Mouse (Mus musculus): ENCODE results near the gene Sash1. TPM values are rescaled to one million over a fixed set of nuclear protein-coding genes. Genes with fewer than 3 reads are reported as not detected.

The Sash1 gene
- total RNA-seq, 2 experiments from 2014 or later: 92.0 to 101 TPM

DNA sequence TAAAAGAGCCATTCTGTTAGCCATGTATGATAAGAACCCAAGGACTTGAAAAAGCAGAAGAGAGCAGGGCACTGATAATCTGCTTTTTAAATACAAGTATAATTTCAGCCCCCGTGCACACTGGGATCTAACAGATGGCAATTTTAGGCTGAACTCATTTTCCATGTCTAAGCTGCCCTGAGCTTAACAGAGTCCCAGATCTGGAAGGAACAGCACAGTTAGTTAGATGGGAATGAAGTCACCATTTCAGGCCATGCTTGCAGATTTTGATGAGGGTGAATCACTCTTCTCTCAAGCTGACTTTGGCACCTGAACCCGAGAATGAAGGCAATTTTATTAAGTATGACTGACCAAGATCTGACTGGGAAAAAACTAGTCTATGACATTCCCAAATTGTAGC lies 28.9 kb downstream of the Sash1 start:
- DNase-seq (ENCODE audit: low spot score in 2 of 2): no peak

DNA sequence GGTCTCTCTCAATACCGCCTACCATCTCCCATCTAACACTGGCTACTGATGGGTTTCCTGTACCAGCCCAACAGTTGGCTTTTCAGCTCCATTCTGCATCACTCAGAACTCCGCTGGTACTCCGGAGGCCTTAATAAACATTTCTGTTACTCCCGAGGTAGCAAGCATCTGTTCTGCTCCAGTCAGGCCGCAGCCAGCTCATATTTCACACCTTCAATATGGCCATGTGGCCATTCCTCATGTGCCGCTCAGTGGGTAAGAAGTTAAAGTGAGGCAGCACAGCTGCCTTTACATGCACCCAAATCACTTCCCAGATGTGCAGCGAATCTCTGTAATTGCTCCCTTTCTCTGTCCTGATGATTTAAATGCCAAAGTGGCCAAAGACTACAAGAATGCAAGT lies 32.5 kb downstream of the Sash1 start:
- DNase-seq (ENCODE audit: low spot score in 2 of 2): no peak

DNA sequence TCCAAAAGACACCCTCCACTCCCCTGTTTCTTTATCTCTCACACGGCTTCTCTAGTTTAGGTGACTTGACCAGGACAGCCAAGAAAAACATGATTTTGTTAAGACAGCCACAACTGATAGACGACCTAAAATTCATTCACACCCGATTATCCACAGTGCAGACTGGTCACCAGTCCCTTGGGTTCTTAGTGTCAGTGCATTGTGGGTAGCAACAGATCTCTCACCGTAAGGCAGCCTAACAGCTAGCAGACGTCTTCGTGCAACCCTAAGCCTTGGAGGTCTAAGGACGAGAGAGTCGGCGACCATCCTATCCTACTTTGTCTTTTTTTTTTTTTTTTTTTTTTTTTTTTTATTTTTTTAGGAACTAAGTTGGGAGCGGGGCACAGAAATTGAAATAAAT lies 34.2 kb downstream of the Sash1 start:
- no peak for DNase-seq (ENCODE audit: low spot score in 2 of 2)

DNA sequence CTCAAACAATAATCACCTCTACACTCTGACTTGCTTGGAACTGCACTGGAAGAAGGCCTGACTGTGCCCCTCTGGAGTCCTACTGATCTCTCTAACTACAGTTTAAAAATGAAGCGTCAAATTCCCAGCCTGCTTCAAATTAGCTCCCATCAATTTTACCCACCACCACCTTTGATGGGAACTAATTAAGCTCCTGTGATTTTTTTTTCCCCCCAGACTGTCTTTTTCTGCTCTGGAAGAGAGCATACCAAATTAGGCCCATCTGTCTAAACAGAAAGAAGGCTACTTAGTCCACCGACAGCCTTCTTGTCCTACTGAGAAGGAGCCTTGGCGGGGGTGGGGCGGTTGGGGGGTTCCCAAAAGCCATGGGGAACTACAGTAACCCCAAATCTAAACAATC lies 37.9 kb downstream of the Sash1 start:
- no peak for DNase-seq (ENCODE audit: low spot score in 2 of 2)

DNA sequence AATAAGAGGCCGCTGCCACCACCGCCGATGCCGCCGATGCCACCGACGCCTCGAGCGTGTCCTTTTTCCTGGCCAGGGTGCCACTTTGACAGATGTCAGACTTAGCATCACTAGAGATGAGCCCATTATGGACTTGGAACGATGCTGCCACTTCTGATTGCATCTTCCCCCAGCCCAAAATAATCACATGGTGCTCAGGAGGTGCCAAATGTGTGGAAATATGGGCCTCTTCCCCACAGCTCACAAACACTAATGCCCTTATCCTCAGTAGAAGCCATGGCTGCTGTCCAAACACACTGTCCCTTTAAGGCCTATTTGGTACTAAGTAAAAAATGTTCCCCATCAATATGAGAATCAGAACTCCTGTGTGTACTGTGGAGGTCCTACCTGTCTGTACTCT lies 39.6 kb downstream of the Sash1 start:
- no peak for DNase-seq (ENCODE audit: low spot score in 2 of 2)

DNA sequence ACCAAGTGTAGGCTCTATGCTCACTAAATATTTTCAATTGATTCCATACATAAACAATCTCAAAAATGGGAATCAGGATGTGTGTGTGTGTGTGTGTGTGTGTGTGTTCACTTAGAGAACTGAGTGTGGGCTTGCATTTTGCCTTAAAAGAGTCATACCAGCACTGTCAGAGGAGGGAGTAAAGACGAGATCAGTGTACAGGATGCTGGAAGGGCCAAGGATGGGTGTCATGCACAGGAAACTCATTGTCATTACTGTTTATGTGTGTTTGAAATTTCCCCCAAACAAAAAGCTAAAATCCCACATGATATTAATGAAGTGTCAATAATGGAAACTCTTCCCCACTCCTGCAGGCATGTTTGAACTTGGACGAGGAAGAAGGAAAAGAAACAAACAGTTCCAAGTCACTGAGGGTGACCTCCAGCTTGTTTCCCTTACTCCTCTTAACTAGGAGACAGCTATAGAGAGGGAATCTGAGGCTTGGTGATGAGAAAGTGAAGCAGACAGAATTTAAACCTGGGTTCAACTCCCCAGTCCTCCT lies 40.6 kb downstream of the Sash1 start:
- DNase-seq (ENCODE audit: low spot score in 2 of 2): no peak

DNA sequence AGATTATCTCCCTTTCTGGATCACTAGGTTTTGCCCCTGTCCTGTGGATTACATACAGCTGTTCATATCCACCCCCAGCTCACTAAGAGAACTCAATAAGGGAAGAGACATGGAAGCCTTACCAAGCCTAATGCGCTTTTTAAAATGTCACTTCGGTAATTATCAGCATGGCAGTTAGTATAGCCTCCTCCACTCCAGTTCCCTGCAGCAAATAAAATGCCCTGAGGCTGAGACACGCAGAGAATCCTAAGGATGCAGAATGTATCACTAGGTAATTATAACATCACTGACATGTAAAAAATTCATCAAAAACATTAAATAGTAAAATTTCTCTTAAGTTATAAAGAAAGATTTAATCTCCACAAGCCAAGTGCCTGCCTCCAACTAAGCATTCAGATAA lies 45.9 kb downstream of the Sash1 start:
- DNase-seq (ENCODE audit: low spot score in 2 of 2): no peak

DNA sequence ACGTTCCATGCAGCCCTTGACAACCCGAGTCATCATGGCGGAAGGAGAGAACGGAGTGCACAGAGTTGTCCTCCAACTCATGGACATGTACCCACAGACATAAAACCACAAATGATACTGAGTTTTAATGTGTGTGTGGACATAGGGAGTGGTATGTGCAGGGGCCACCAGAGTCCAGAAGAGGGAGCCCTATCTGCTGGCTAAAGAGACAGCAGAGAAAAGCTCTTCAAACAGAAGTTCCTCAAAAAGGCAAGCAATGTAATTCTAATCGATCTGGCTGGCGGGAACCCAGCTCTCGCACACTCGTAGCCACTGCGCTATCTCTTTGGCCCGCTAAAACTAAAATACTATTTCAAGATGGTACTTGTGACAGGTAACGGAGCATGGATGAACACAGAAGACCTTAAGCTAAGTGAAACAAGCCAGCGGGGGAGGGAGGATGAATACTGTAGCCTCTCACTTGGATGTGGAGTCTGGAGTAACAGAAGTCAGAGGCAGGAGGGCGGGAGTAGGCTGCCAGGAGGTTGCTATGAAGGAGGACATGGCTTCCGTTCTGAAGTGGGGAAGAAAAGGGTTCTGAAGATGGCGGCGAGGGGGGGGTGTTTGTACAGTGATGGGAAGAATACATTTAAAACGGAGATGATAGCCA lies 51.9 kb downstream of the Sash1 start:
- DNase-seq (ENCODE audit: low spot score in 2 of 2): peak in 1 of 2 experiments; percentile 21

DNA sequence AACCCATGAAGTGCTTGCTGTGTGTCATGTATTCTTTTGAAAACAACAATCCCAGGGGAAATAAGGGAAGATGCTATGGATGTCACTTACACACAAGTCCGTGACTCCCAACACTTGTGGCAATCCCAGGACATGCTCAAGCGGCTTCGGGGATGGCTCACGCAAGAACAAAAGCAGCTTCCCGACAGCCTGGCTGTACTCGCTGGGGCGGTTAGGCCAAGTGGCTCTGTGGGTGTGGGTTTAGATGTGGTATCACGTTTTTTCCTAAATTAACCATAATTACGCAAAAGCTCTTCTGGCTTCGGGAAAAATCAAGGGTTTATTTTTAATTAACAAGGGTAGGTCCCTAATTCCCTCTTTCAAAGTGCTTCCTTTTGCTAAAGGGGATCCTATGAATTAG lies 59.6 kb downstream of the Sash1 start:
- DNase-seq (ENCODE audit: low spot score in 2 of 2): no peak

GRCm38 (mm10) chr10:8825874-8826273 lies 60.0 kb downstream of the Sash1 start:
- no peak for DNase-seq (ENCODE audit: low spot score in 2 of 2)

GRCm38 (mm10) chr10:8818066-8818465 lies 67.8 kb downstream of the Sash1 start:
- DNase-seq (ENCODE audit: low spot score in 2 of 2): no peak

DNA sequence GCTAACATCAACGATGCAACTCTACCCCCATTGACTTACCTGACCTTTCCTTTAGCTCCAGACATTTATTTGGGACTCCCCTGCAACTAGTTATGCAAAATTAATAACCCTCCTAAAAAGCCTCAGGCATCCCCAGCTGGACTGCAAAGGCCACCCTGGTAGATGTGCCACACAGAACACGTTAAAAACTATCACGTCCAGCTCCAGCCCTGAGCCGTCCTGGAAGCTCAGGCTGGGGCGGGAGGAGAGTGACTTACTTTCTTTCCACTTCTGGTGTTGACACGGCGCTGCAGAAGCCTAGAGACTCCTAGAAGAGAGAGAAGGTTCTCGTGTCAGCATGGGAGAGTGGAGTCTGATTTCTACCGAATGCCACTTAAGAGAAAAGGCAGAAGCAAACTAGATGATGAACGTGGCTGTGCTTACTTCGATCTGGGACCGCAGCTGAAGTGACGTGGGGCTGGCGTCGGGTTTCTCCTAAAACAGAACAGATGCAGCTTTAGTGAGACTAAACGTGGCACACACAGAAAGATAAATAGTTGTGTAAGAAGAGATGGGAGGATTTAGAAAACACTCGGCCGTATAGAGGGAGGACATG lies 71.8 kb downstream of the Sash1 start:
- no peak for DNase-seq (ENCODE audit: low spot score in 2 of 2)

- DNase-seq (ENCODE audit: low spot score in 2 of 2): no peak
These were observed 72.6 kb downstream of the Sash1 start for GRCm38 (mm10) chr10:8813259-8813658.

DNA sequence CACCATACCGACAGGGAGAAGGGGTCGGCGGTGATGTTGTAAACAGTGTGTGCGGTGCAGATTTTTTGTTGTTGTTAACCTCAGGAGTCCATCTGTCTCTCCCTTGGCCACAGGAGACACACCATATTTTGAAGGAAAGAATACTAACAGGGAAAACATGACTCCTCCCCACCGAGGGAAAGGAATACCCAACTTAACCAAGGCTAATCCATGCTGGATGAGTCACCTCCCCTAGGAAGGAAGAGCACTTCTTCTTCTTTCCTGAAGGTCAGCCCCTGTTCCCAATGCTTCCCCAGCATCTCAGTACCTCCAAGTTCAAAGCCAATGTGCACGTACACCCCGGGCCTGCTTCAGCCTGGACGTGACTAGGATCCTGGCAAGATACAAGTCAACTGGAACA lies 73.1 kb downstream of the Sash1 start:
- no peak for DNase-seq (ENCODE audit: low spot score in 2 of 2)

GRCm38 (mm10) chr10:8811261-8812039 lies 74.4 kb downstream of the Sash1 start:
- DNase-seq (ENCODE audit: low spot score in 2 of 2): no peak

GRCm38 (mm10) chr10:8810496-8810895 lies 75.4 kb downstream of the Sash1 start:
- no peak for DNase-seq (ENCODE audit: low spot score in 2 of 2)

GRCm38 (mm10) chr10:8808383-8808782 lies 77.5 kb downstream of the Sash1 start:
- DNase-seq (ENCODE audit: low spot score in 2 of 2): no peak

DNA sequence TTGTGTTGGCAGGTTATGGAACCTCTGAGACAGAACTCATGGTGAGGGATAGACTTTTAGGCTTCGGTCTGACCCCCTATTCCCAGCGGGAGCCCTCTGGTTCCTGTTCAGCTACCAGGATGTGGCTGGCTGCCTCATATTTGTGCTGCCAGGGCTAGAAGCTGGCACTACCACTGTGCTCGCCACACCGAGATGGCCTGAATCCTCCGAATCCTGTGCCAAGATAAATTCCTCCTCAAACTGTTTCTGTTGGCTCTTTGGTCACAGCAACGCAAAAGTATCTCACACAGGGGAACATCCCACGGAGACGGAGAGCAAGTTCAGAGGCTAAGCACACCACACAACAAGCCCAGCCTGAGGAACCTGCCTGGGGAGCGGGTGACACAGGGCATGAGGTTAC lies 78.3 kb downstream of the Sash1 start:
- DNase-seq (ENCODE audit: low spot score in 2 of 2): no peak

DNA sequence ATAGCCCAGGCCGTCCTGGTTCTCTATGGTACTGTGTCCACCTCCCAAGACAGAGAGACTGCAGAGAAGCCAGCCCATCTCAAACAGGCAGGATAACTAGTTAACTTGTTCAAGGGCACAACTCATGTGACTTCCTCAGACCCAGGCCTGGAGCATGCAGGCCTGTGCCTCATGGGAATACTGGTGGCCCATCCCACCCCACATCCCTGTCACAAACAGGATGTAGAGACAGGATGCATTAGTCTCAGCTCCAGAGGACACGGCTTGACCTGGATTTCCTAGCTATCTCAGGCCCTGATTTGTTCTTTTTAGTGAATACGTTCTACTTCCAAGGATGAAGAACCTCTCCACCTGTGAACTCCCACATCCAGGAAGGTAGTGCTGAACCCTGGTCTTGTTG lies 80.5 kb downstream of the Sash1 start:
- DNase-seq (ENCODE audit: low spot score in 2 of 2): no peak

GRCm38 (mm10) chr10:8804292-8804691 lies 81.6 kb downstream of the Sash1 start:
- DNase-seq (ENCODE audit: low spot score in 2 of 2): peak; percentile 54 to 70

- no peak for DNase-seq (ENCODE audit: low spot score in 2 of 2)
These were observed 84.0 kb downstream of the Sash1 start for GRCm38 (mm10) chr10:8801719-8802347.

DNA sequence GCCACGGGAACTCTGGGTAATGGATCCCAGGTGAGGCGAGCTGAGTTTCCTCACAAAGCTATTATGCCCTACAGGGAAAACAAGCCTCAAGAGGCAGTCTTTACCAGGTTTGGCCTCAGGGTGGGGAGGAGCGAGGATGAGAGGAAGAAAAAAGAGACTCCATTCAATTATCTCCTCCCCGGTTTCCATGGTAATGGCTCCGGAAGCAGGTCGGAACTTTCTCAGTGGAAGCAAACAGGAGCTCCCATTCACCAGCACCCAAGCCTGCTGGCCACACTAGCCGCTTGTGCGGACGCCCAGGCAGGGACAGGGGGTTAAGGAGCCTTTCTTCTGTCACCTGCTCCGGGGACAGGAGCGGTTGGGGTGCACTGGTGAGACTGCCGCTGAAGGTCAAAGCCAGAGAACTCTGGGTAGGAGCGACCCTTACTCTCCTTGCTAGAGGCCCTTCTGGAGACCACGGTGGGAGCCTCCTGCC lies 84.7 kb downstream of the Sash1 start:
- peak; percentile 65 to 70 for DNase-seq (ENCODE audit: low spot score in 2 of 2)
